Mouse (Mus musculus): ENCODE data around the gene Gm10553. TPM values are rescaled to one million over a fixed set of nuclear protein-coding genes. Genes with fewer than 3 reads are reported as not detected.
"Not testable (repeated sequence)": the region's sequence is repeated elsewhere in the genome, so short reads cannot be mapped to it uniquely, and the experiment has no call there.

The Gm10553 gene
- polyA plus RNA-seq (2015; fragmentation: Nextera tagmentation; extraction: Ambion mirVana): not detected in 2 replicates

DNA sequence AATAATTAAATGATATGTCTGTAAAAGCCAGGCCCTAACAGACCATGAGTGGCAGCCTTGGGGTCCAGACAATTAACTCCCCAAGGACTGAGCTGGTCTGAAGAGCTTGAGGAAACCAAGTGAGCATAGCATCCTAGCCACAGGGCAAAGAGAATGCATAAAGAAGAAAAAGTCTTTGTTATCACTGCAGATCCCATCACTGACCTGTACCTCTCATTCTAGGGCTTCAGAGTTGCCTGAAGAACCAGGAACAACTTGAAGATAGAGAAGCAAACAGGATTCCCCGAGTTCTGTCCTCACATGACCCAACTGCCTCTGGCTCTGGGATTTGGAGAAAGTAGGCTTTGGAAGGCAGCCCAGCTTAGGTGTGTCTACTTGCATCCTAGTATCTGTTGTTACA lies at the start of gene Gm10553:
Gene Gm10553 (plus strand): TSS at position 301 of the 400 bp plus-strand sequence.
- ATAC-seq (ENCODE audit: low read depth); H3K4me2 ChIP-seq (ENCODE audit: low read depth, low read length); H3K27me3 ChIP-seq (ENCODE audit: control insufficient read depth, insufficient read depth, low read depth, low read length); H3K9ac ChIP-seq (ENCODE audit: low read length); H3K27ac ChIP-seq (ENCODE audit: low read length); H3K36me3 ChIP-seq (ENCODE audit: control insufficient read depth, insufficient read depth, low read length); H3K4me3 ChIP-seq (ENCODE audit: low read length); H3K9me3 ChIP-seq (ENCODE audit: control insufficient read depth, low read length); H3K4me1 ChIP-seq (replicated peaks; ENCODE audit: control insufficient read depth, insufficient read depth, low read length): not testable (repeated sequence)
- WGBS: 46% methylated on average over 1 of the region's 1 CpGs

DNA sequence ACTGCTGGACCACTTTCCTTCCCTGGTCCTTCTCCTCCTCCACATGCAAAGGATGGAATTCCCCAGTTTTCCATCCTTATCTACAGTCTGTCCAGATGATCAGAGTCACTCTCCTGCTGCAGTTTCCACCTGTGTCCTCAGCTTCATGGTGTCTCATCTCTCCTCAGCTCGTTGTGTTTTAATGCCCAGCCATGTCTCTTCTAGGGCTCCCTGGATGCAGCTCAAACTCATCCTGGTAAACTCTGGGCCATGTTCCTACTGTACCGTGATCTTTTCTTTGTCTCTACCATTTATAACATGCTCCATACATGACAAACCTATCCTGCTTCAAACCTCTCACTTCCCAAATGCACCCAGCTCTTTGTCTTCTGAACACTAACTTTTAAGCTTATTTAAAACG lies 28.3 kb upstream of the Gm10553 start:
- H3K9ac ChIP-seq (ENCODE audit: low read length); H3K4me3 ChIP-seq (ENCODE audit: low read length); H3K9me3 ChIP-seq (ENCODE audit: control insufficient read depth, low read length); H3K27ac ChIP-seq (ENCODE audit: low read length); H3K4me1 ChIP-seq (replicated peaks; ENCODE audit: control insufficient read depth, insufficient read depth, low read length); H3K4me2 ChIP-seq (ENCODE audit: low read depth, low read length); ATAC-seq (ENCODE audit: low read depth); H3K36me3 ChIP-seq (ENCODE audit: control insufficient read depth, insufficient read depth, low read length); H3K27me3 ChIP-seq (ENCODE audit: control insufficient read depth, insufficient read depth, low read depth, low read length): not testable (repeated sequence)
- 44% methylated on average over 3 of the region's 3 CpGs for WGBS

DNA sequence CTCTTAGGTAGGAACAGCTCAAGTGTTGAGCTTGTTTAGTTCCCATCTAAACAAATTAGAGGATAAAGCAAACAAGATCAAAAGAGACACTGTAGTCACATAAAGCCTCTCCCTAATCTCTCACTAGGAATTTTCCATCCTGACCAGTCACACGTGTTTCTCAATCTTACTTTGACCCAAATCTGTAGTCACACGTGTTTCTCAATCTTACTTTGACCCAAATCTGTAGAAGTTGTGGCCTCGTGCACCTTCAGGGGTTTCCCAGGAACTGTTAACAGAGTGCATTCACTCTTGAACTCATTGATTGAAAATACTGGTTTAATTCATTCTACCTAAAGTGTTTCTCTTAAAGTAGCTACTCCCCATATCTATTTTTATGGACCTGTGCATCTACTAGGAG lies 26.9 kb upstream of the Gm10553 start:
- not testable (repeated sequence) for H3K36me3 ChIP-seq (ENCODE audit: control insufficient read depth, insufficient read depth, low read length); H3K27ac ChIP-seq (ENCODE audit: low read length); H3K4me1 ChIP-seq (replicated peaks; ENCODE audit: control insufficient read depth, insufficient read depth, low read length); H3K27me3 ChIP-seq (ENCODE audit: control insufficient read depth, insufficient read depth, low read depth, low read length); ATAC-seq (ENCODE audit: low read depth); H3K4me3 ChIP-seq (ENCODE audit: low read length); H3K9ac ChIP-seq (ENCODE audit: low read length); H3K4me2 ChIP-seq (ENCODE audit: low read depth, low read length); H3K9me3 ChIP-seq (ENCODE audit: control insufficient read depth, low read length)
- WGBS: 58% methylated on average over 3 of the region's 3 CpGs

DNA sequence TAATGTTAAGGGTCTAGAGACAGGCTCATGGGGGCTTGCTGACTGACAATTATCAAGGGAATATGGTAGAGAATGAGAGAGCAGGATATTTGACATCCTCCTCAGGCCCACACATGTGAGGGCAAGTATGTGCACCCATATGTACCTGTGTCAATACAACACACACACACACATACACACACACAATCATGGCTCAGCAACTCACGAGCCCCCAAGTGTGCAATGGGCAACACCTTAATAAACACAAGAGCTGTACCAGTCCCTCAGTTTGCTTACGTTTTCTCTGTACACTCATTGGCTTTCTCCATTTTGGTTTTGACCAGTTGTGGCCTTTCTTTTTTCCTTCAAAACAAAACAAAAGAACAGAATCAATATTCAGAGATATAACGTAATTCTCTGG lies 15.2 kb upstream of the Gm10553 start:
- 63% methylated on average over 3 of the region's 3 CpGs for WGBS
- H3K4me1 ChIP-seq (replicated peaks; ENCODE audit: control insufficient read depth, insufficient read depth, low read length); H3K9me3 ChIP-seq (ENCODE audit: control insufficient read depth, low read length); H3K27me3 ChIP-seq (ENCODE audit: control insufficient read depth, insufficient read depth, low read depth, low read length); H3K27ac ChIP-seq (ENCODE audit: low read length); ATAC-seq (ENCODE audit: low read depth); H3K9ac ChIP-seq (ENCODE audit: low read length); H3K4me2 ChIP-seq (ENCODE audit: low read depth, low read length); H3K4me3 ChIP-seq (ENCODE audit: low read length); H3K36me3 ChIP-seq (ENCODE audit: control insufficient read depth, insufficient read depth, low read length): not testable (repeated sequence)

DNA sequence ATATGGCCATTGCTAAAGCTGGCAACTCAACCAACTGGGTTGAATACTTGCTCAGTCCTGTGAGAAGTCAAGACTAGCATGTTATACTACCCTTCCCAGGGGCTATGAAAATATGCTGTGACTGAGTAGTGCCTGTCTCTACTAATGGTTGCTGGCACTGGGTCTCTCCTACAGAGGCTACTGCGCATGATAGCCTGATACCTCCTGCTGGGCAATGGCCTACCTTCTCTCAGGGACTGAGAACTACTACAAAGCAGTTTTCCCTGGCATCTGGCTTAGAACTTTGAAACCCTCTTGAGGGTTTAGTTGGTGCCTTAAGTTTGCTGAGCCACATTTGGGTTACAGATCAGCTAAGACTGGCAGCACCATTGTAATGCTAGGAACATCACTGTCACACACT lies 13.8 kb upstream of the Gm10553 start:
- not testable (repeated sequence) for ATAC-seq (ENCODE audit: low read depth); H3K9ac ChIP-seq (ENCODE audit: low read length); H3K27me3 ChIP-seq (ENCODE audit: control insufficient read depth, insufficient read depth, low read depth, low read length); H3K4me1 ChIP-seq (replicated peaks; ENCODE audit: control insufficient read depth, insufficient read depth, low read length); H3K36me3 ChIP-seq (ENCODE audit: control insufficient read depth, insufficient read depth, low read length); H3K4me2 ChIP-seq (ENCODE audit: low read depth, low read length); H3K9me3 ChIP-seq (ENCODE audit: control insufficient read depth, low read length); H3K4me3 ChIP-seq (ENCODE audit: low read length); H3K27ac ChIP-seq (ENCODE audit: low read length)
- 67% methylated on average over 1 of the region's 1 CpGs for WGBS

DNA sequence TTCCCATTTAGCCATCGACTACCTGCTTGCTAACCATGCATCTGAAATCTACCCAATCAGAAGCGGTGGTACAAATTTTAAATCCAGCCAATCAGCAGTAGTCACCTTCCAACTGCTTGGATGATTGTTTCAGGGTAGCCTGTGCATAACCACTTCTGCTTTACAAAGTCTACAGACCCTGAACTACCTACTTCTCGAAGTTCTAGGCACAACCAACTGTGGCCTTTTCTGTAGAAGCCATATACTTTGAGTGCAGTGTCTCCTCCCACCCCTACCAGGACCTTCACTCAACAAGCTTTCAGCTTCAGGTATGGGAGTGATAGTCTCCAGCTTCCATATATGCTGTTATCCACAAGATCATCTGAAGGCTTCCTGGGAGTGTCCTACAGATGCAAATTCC lies 7.8 kb upstream of the Gm10553 start:
- H3K4me1 ChIP-seq (replicated peaks; ENCODE audit: control insufficient read depth, insufficient read depth, low read length); H3K4me3 ChIP-seq (ENCODE audit: low read length); H3K36me3 ChIP-seq (ENCODE audit: control insufficient read depth, insufficient read depth, low read length); H3K27ac ChIP-seq (ENCODE audit: low read length); ATAC-seq (ENCODE audit: low read depth); H3K9me3 ChIP-seq (ENCODE audit: control insufficient read depth, low read length); H3K4me2 ChIP-seq (ENCODE audit: low read depth, low read length); H3K27me3 ChIP-seq (ENCODE audit: control insufficient read depth, insufficient read depth, low read depth, low read length); H3K9ac ChIP-seq (ENCODE audit: low read length): not testable (repeated sequence)
- WGBS: 24% methylated on average over 1 of the region's 3 CpGs

DNA sequence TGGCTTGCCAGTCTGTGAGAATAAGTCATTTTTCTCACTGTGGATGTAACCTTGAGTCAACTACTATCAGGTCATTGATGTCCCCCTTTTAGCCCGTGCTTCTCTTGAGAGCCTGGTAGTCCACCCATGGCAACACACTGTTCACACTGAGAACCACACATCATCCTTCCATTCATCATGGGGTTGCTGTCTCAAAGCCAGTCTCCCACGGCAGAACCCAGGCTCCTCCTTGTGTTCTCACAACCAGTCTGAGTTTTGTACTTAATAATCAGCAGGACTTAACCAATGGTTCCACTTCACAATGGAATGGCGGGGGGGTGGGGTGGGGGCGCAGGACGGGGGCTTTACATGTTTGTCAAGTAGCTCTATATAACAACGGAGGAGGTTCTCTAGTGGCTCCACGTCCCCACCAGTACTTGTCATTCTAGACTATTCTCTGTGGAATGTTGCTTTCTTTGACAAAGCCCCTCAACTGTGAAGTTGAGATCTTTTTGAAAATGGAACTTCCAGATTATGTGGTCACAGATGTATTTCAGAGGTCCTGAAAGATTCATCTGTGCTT lies 6.9 kb upstream of the Gm10553 start:
- not testable (repeated sequence) for H3K9me3 ChIP-seq (ENCODE audit: control insufficient read depth, low read length); H3K4me2 ChIP-seq (ENCODE audit: low read depth, low read length); H3K27me3 ChIP-seq (ENCODE audit: control insufficient read depth, insufficient read depth, low read depth, low read length); H3K4me1 ChIP-seq (replicated peaks; ENCODE audit: control insufficient read depth, insufficient read depth, low read length); H3K36me3 ChIP-seq (ENCODE audit: control insufficient read depth, insufficient read depth, low read length); ATAC-seq (ENCODE audit: low read depth); H3K27ac ChIP-seq (ENCODE audit: low read length); H3K9ac ChIP-seq (ENCODE audit: low read length); H3K4me3 ChIP-seq (ENCODE audit: low read length)
- 78% methylated on average over 6 of the region's 7 CpGs for WGBS

DNA sequence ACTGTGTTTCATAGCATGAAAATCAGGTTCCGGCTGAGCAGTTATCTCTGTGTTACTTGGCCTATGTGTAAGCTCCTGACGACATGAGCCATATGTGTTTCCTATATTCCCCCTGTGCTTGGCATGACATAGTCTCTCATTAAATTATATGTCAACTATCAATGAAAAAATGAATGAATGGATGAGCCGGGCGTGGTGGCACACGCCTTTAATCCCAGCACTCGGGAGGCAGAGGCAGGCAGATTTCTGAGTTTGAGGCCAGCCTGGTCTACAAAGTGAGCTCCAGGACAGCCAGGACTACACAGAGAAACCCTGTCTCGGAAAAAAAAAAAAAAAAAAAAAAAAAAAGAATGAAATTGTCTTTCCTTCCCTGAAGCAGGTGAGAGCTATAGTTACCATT lies 883 bp upstream of the Gm10553 start:
- H3K4me2 ChIP-seq (ENCODE audit: low read depth, low read length); H3K9me3 ChIP-seq (ENCODE audit: control insufficient read depth, low read length); H3K36me3 ChIP-seq (ENCODE audit: control insufficient read depth, insufficient read depth, low read length); H3K9ac ChIP-seq (ENCODE audit: low read length); ATAC-seq (ENCODE audit: low read depth); H3K4me3 ChIP-seq (ENCODE audit: low read length); H3K27me3 ChIP-seq (ENCODE audit: control insufficient read depth, insufficient read depth, low read depth, low read length); H3K4me1 ChIP-seq (replicated peaks; ENCODE audit: control insufficient read depth, insufficient read depth, low read length); H3K27ac ChIP-seq (ENCODE audit: low read length): not testable (repeated sequence)
- 76% methylated on average over 6 of the region's 7 CpGs for WGBS

DNA sequence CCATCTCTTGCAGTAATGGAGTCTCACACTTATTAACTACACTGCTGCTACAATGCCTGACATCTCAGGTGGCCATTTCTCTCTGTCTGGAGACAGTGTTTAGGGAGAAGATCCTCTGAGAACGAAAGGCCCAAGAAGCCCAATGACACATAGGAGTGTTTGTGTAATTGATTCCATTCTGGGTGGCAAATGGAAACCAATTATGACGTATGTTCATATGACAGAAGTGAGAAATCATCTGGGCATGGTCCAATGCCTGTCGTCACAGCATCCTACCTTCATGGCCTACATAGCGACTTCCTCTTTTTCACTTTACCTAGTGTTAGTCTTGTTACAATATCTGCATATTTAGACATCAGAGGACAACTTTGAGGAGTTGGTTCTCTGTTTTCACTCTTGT lies 1.8 kb downstream of the Gm10553 start:
- WGBS: 73% methylated on average over 4 of the region's 4 CpGs
- H3K4me1 ChIP-seq (replicated peaks; ENCODE audit: control insufficient read depth, insufficient read depth, low read length); H3K4me2 ChIP-seq (ENCODE audit: low read depth, low read length); H3K27ac ChIP-seq (ENCODE audit: low read length); H3K9ac ChIP-seq (ENCODE audit: low read length); H3K4me3 ChIP-seq (ENCODE audit: low read length); ATAC-seq (ENCODE audit: low read depth); H3K27me3 ChIP-seq (ENCODE audit: control insufficient read depth, insufficient read depth, low read depth, low read length); H3K9me3 ChIP-seq (ENCODE audit: control insufficient read depth, low read length); H3K36me3 ChIP-seq (ENCODE audit: control insufficient read depth, insufficient read depth, low read length): not testable (repeated sequence)

DNA sequence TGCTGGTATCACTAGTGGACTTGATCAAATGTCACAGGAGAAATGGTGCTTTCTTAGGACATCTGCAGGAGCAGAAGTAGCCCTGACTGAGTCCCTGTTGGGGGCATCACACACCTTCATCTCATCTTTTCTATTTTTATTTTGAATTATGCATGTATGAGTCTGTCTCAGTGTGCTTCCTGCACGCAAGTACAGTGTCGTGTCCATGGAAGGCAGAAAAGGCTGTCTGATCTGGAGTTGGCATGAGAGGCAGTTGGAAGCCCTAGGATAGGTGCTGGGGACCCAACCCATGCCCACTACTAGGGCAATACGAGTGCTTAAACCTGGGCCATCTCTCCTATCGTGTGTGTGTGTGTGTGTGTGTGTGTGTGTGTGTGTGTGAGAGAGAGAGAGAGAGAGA lies 5.4 kb downstream of the Gm10553 start:
- 67% methylated on average over 4 of the region's 4 CpGs for WGBS

More for the DNA sequence above, 5.4 kb downstream of the Gm10553 start:
- not testable (repeated sequence) for H3K36me3 ChIP-seq (ENCODE audit: control insufficient read depth, insufficient read depth, low read length); ATAC-seq (ENCODE audit: low read depth); H3K4me3 ChIP-seq (ENCODE audit: low read length); H3K4me1 ChIP-seq (replicated peaks; ENCODE audit: control insufficient read depth, insufficient read depth, low read length); H3K4me2 ChIP-seq (ENCODE audit: low read depth, low read length); H3K27ac ChIP-seq (ENCODE audit: low read length); H3K9me3 ChIP-seq (ENCODE audit: control insufficient read depth, low read length); H3K27me3 ChIP-seq (ENCODE audit: control insufficient read depth, insufficient read depth, low read depth, low read length); H3K9ac ChIP-seq (ENCODE audit: low read length)

All from lung, embryonic 16.5 days (tissue).